Mouse (Mus musculus): ENCODE data around the gene Olfr654.
A peak's percentile ranks its signal among the peaks of the same experiment; 100 is the strongest.

Gene Olfr654

DNA sequence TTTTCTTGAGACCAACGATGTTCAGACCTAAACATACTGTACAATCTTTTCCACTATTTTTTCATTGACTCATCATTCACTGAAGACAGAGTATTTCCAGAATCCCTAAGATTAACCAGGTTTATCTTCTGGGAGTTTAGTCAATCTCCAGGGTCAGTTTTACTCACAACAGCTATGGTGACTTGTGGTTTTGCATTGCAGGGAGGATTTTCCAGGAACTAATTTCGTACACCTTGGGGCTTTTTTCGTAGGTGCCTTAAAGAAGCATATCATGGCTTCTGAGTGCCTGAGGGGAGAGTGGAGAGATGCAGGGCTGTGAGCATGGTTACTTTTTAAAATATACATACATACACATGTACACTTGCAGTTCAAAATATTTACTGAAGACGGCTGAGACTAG, at the start of gene Olfr654:
Gene Olfr654, plus strand, starts transcription at position 301 of the 400 bp plus-strand sequence.
- no peak for DNase-seq (ENCODE audit: low spot score in 2 of 2)

DNA sequence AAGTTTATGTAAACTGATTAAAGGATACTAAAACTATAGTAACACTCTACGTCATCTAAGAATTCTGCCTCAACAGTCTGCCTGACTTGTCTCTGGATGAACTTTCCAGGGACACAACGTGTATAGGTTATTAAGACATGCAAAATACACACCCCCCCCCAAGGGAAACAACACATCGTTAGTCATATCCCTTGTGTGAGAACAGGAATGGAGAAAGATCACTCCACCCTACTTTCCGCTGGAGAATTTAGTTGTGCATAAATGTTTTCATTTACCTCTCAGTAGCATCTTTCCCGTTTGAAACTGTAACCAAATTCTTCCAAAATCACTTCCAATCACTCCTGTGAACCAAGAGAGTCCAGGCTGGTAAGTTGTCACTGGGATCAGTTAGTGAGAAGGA, 37.0 kb upstream of the Olfr654 start, which contains the start of gene Olfr651:
Gene Olfr651, plus strand, starts transcription at position 301 of the 400 bp plus-strand sequence.
- DNase-seq (ENCODE audit: low spot score in 2 of 2), result no peak

DNA sequence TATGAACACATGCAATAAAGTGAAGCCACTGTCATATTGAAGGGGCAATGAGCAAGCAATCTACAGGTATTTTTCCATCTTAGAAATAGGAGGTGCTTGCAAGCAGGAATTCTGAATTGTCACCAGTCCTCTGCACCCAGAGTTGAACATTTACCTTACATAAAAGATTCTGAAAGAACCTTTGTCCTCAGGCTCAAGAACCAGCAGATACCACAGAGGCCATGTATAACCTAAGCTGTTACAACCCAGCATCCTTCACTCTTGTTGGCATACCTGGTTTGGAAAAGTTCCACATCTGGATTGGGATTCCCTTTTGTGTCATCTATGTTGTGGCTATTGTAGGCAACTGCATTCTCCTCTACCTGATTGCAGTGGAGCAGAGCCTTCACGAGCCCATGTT, 34.1 kb upstream of the Olfr654 start:
- no peak for DNase-seq (ENCODE audit: low spot score in 2 of 2)

DNA sequence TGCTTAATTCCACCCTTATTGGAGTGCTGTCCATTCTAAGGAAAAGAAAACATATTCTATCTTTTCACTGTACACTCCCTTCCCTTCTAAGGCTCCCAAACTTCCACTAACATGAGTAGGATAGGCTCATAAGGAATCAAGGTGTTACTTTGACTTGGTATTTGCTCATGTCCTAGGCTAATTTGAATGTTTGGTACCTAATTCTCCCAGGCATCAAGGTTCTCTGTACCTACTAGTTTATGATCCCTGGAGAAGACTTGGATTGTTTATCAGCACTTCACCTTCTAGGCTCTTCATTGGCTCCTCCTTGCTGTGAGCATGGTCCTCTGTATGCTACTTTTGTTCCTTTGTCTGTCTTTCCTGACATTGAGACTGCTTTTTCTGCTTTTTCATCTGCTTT, 26.2 kb upstream of the Olfr654 start, which contains the start of gene Olfr652:
Gene Olfr652, plus strand, starts transcription at position 301 of the 400 bp plus-strand sequence.
- no peak for DNase-seq (ENCODE audit: low spot score in 2 of 2)

DNA sequence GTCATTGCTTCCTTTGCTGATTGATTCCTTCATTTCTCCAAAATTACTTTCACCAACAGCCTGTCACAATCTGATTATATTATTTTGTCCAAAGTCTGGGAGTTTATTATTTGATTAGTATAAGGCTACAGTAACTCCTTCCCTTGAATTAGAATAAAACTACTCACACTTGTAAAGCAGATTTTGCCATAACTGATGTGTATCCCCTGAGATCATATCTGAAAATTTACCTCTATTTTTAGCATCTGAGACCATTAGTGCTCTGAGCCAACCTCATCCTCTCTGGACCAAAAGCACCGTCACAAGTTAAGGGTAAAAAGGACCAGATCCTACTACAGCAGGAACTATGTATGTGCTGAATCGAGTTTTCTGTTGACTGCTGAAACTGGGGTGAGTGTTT, 9.8 kb upstream of the Olfr654 start, which contains the start of gene Olfr653:
Gene Olfr653, plus strand, starts transcription at position 301 of the 400 bp plus-strand sequence.
- DNase-seq (ENCODE audit: low spot score in 2 of 2), result no peak

GRCm38 (mm10) chr7:104580846-104581245, 6.0 kb upstream of the Olfr654 start:
- DNase-seq (ENCODE audit: low spot score in 2 of 2), result no peak

- DNase-seq (ENCODE audit: low spot score in 2 of 2), result no peak
These were observed 5.4 kb upstream of the Olfr654 start for GRCm38 (mm10) chr7:104581429-104581828.

GRCm38 (mm10) chr7:104588274-104588673, 1.4 kb downstream of the Olfr654 start:
- no peak for DNase-seq (ENCODE audit: low spot score in 2 of 2)

DNA sequence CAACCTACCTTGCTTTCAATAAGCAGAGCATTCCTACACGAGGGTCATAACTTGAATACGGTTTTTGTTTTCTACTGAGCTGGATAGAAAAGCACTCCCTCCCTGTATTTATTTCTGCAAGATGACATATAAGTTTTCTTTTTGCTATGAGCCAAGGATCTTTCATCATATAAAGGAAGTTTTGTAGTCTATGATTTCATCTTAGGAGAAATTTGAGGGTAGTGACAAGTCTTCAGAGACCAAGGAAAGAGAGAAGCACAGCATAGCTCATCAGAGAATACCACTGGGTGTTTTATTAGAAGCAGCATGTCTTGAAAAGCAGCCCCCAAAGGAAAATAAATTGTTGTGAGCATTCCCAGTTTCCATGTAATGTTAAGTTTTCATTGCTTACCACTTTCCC, 14.9 kb downstream of the Olfr654 start, which contains the start of gene Olfr655:
Gene Olfr655, minus strand, starts transcription at position 101 of the 400 bp plus-strand sequence.
- DNase-seq (ENCODE audit: low spot score in 2 of 2), result no peak

DNA sequence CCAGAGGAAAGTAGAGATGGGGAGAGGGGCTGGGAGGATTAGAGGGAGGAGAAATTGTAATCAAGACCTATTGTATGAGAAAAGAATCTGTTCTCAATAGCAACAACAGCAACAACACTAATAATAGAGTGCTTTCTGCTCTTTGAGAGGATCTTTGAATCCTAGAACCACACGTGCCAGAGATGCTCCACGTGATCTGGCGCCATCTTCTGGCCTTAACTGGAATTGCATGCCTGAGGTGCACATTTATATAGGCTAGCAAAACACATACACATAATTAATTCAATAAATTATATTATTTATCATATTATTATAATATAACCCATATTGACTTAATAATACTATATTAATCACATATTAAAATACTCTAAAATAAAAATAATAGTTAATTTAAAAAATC, 16.3 kb downstream of the Olfr654 start:
- peak; percentile 40 to 63 for DNase-seq (ENCODE audit: low spot score in 2 of 2)

DNA sequence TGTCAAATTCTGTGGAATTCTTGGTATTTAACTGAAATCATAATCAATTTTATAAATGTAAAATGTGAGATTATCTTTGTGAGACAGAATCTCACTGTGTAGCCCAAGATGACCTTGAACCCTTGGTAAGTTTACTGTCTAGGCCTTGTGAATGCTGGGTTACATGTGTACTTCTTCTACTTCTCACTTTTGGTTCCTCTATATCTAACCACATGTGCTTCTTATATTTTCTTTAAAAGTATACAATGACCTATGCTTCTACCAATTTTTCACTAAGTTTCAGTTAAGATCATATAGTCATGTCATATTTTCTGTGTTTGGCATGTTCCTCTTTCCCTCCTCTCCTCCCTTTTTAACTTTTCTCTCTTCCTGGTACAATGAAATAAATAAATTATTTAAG, 17.9 kb downstream of the Olfr654 start:
- no peak for DNase-seq (ENCODE audit: low spot score in 2 of 2)

- no peak for DNase-seq (ENCODE audit: low spot score in 2 of 2)
These were observed 26.8 kb downstream of the Olfr654 start, which contains the start of gene Olfr656 for GRCm38 (mm10) chr7:104613655-104614054. TSS of gene Olfr656 (plus strand) at chr7:104613955.

GRCm38 (mm10) chr7:104624494-104624893, 37.7 kb downstream of the Olfr654 start, which contains the start of gene Olfr657:
TSS of gene Olfr657 (plus strand) at chr7:104624794.
- no peak for DNase-seq (ENCODE audit: low spot score in 2 of 2)

All from natural killer cell, adult 2 months (primary cell).